Mouse (Mus musculus) midbrain, embryonic 15.5 days (tissue): Measurements from ENCODE around the gene Sorcs2. TPM values are rescaled to one million over a fixed set of nuclear protein-coding genes. Genes with fewer than 3 reads are reported as not detected.

Experiments
- ATAC-seq: fragments of 200-750 bp; cut with Nextera tagmentation; replicated peaks from 2 replicates; pipeline ENCODE4 v1.8.0; 2017; ENCODE audit warnings: moderate TSS enrichment
- H3K27ac ChIP-seq: fragments of 300-500 bp; sonication (generic); 2 replicates; pipeline ENCODE4 v1.5.1; 2015; ENCODE audit warnings: mild to moderate bottlenecking, inconsistent platforms
- H3K27me3 ChIP-seq: fragments of 300-500 bp; sonication (generic); replicated peaks from 2 replicates; pipeline ENCODE4 v1.6.1; 2015; ENCODE audit warnings: inconsistent platforms
- H3K36me3 ChIP-seq: fragments of 300-500 bp; sonication (generic); replicated peaks from 2 replicates; pipeline ENCODE4 v1.6.1; 2015; ENCODE audit warnings: inconsistent platforms
- H3K4me1 ChIP-seq: fragments of 300-500 bp; sonication (generic); 2 replicates; pipeline ENCODE4 v1.6.1; 2015; ENCODE audit warnings: inconsistent platforms
- H3K4me2 ChIP-seq: fragments of 300-500 bp; sonication (generic); 2 replicates; pipeline ENCODE4 v1.6.1; 2015; ENCODE audit warnings: inconsistent platforms, mild to moderate bottlenecking, moderate library complexity
- H3K4me3 ChIP-seq: fragments of 300-500 bp; sonication (generic); 2 replicates; pipeline ENCODE4 v1.5.1; 2015; ENCODE audit warnings: mild to moderate bottlenecking, inconsistent platforms
- H3K9ac ChIP-seq: fragments of 300-500 bp; sonication (generic); 2 replicates; pipeline ENCODE4 v1.6.1; 2015; ENCODE audit warnings: mild to moderate bottlenecking, inconsistent platforms
- H3K9me3 ChIP-seq: fragments of 300-500 bp; sonication (generic); 2 replicates; pipeline ENCODE4 v1.6.1; 2016; ENCODE audit warnings: inconsistent platforms
- WGBS: fragments of 180-500 bp; shearing (Covaris S2); methylation state at CpG from one replicate; pipeline ENCODE4 v1.1.7; 2015; ENCODE audit warnings: mixed read lengths; 5-methylcytosine and 5-hydroxymethylcytosine counted together
- polyA plus RNA-seq: library from polyadenylated mRNA; unstranded; fragments of >200 nt; fragmentation: Nextera tagmentation; extraction: Ambion mirVana; gene quantifications from 2 replicates; pipeline ENCODE4 v1.2.1, GENCODE M21; 2015

The Sorcs2 gene
- polyA plus RNA-seq, 1 experiment from 2014 or later, result 21.9 TPM

- Histone ChIP-seq H3K4me3 (no peak overlapping the region), H3K4me2 (no peak overlapping the region), H3K4me1 (peaks cover 21% of the 10 kb centered on the region), H3K36me3 (0 out of 2 replicates have a peak, but pooled peaks cover 13% of the 10 kb centered on the region), H3K27me3 (no peaks in the 10 kb centered on the region), H3K27ac (peak overlapping the region; percentile 73), H3K9ac (no peak overlapping the region), H3K9me3 (no peaks in the 10 kb centered on the region)
- ATAC-seq, result peak; percentile 79
- WGBS, result 48% methylated on average over 13 of the region's 13 CpGs
These were observed 357.3 kb downstream of the Sorcs2 start for GRCm38 (mm10) chr5:36040398-36041235.

GRCm38 (mm10) chr5:36039596-36039995 is 358.3 kb downstream of the Sorcs2 start:
- H3K4me2 ChIP-seq, result no peak overlapping the region
- 90% methylated on average over 5 of the region's 5 CpGs for WGBS

GRCm38 (mm10) chr5:36033531-36034426 is 364.2 kb downstream of the Sorcs2 start:
- no peaks in the 10 kb centered on the region for H3K4me1 ChIP-seq
- ATAC-seq, result peak; percentile 77
- H3K4me3 ChIP-seq, result no peak overlapping the region
- 0 out of 2 replicates have a peak, but pooled peaks cover 13% of the 10 kb centered on the region for H3K36me3 ChIP-seq
- H3K27me3 ChIP-seq, result no peaks in the 10 kb centered on the region; the same call in 1 of the 2 replicates
- no peak overlapping the region for H3K9ac ChIP-seq
- WGBS, result 37% methylated on average over 8 of the region's 8 CpGs
- no peak overlapping the region for H3K27ac ChIP-seq
- no peaks in the 10 kb centered on the region for H3K9me3 ChIP-seq
- no peak overlapping the region for H3K4me2 ChIP-seq

More at GRCm38 (mm10) chr5:36039596-36039995, 358.3 kb downstream of the Sorcs2 start:
- ATAC-seq, result no peak
- H3K4me3 ChIP-seq, result no peak overlapping the region
- H3K27me3 ChIP-seq, result no peaks in the 10 kb centered on the region
- peaks cover 21% of the 10 kb centered on the region for H3K4me1 ChIP-seq
- 0 out of 2 replicates have a peak overlapping the region, but pooled peaks have one; percentile 73 for H3K27ac ChIP-seq
- no peak overlapping the region for H3K9ac ChIP-seq
- H3K36me3 ChIP-seq, result 0 out of 2 replicates have a peak, but pooled peaks cover 13% of the 10 kb centered on the region
- H3K9me3 ChIP-seq, result no peaks in the 10 kb centered on the region

- WGBS, result 81% methylated on average over 4 of the region's 4 CpGs
- Histone ChIP-seq H3K9me3 (no peaks in the 10 kb centered on the region), H3K4me2 (no peak overlapping the region), H3K9ac (no peak overlapping the region), H3K4me3 (no peak overlapping the region), H3K36me3 (no peaks in the 10 kb centered on the region), H3K4me1 (no peaks in the 10 kb centered on the region), H3K27ac (no peak overlapping the region), H3K27me3 (no peaks in the 10 kb centered on the region)
- no peak for ATAC-seq
These were observed 372.9 kb downstream of the Sorcs2 start for GRCm38 (mm10) chr5:36025076-36025475.

DNA sequence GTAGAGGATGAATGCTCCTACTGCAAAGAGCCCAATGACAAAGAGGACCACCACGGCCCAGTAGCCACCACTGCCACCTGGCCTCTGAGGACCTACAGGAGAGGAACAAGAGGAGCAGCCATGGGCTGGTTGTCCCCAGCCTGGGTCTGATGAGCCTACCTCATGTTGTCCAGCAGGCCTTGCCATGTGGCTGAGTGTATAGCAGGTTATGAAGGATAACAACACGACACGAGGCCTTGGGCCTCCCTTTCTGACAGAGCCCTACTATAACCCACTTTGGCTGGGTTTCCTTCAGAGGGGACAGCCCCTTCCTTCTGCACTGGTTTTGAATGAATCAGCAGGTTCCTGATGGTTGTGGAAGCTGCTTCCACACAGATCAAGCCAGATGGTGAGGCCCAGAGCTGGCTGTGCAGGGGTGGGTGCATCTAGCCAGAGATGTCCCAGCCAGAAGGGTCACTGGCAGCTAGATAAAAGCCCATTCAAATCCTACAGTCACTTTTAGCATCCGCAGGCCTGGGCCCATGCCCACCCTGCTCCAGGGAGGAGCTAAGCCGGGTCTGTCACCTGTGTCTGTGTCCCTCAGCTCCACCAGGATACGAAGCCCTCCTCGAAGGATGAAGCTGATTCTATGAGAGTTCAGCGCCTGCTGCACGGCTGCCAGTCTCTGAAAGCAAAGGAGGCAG is 373.8 kb downstream of the Sorcs2 start:
- Histone ChIP-seq H3K27me3 (no peaks in the 10 kb centered on the region), H3K36me3 (no peaks in the 10 kb centered on the region), H3K4me1 (no peaks in the 10 kb centered on the region), H3K9me3 (no peaks in the 10 kb centered on the region), H3K27ac (no peak overlapping the region), H3K4me2 (no peak overlapping the region), H3K9ac (no peak overlapping the region), H3K4me3 (no peak overlapping the region)
- 83% methylated on average over 9 of the region's 9 CpGs for WGBS
- ATAC-seq, result no peak

DNA sequence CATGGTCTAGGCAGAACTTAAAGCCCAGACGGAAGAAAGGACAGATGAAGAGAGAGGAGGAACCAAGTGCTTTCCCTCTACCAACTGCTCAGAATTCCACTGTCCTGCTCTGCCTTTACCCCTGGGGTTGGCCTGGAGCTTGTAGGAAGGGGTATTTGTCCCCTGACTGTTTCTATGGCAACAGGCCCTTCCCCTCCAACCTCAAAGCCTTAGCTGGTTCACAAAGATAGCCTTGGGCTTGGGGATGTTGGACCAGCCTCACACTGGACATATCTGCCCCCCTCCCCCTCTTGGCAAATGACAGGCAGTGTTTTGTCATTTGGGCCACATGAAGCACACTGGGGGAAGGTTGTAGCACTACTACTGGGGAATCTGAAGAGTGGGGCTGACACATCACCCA is 375.6 kb downstream of the Sorcs2 start:
- no peak for ATAC-seq
- H3K4me3 ChIP-seq, result no peak overlapping the region
- H3K9me3 ChIP-seq, result no peaks in the 10 kb centered on the region
- no peaks in the 10 kb centered on the region for H3K27me3 ChIP-seq
- no peak overlapping the region for H3K4me2 ChIP-seq
- H3K9ac ChIP-seq, result no peak overlapping the region
- no peaks in the 10 kb centered on the region for H3K36me3 ChIP-seq
- WGBS, result 91% methylated on average over 1 of the region's 1 CpGs
- H3K27ac ChIP-seq, result no peak overlapping the region
- no peaks in the 10 kb centered on the region for H3K4me1 ChIP-seq

DNA sequence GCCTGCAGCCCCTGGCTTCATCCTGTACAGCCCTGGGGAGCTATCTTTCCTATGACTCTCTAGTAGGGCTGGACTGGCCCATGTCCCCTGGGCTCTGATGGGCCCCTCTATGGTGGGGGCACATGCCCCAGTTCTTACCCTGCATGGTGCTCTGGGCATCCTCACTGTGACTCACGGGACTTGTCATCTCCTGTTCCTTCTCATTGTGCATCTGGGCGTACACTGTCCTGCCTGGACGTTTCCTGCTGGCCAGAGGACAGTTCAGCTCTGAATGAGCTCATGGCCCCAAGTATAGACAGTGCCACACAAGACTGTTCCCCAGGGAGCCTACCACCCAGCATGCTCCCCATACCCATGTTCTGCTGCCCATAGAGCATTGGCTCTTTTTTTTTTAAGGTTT is 376.8 kb downstream of the Sorcs2 start:
- Histone ChIP-seq H3K4me2 (no peak overlapping the region), H3K27me3 (no peaks in the 10 kb centered on the region), H3K27ac (no peak overlapping the region), H3K4me3 (no peak overlapping the region), H3K4me1 (no peaks in the 10 kb centered on the region), H3K36me3 (no peaks in the 10 kb centered on the region), H3K9ac (no peak overlapping the region), H3K9me3 (no peaks in the 10 kb centered on the region)
- 79% methylated on average over 3 of the region's 3 CpGs for WGBS
- ATAC-seq, result no peak

- ATAC-seq, result no peak
- no peaks in the 10 kb centered on the region for H3K36me3 ChIP-seq
- WGBS, result 84% methylated on average over 3 of the region's 3 CpGs
- H3K27ac ChIP-seq, result no peak overlapping the region
- no peaks in the 10 kb centered on the region for H3K4me1 ChIP-seq
- H3K9ac ChIP-seq, result no peak overlapping the region
- no peaks in the 10 kb centered on the region for H3K27me3 ChIP-seq
- no peak overlapping the region for H3K4me2 ChIP-seq
- H3K4me3 ChIP-seq, result no peak overlapping the region
- H3K9me3 ChIP-seq, result no peaks in the 10 kb centered on the region
These were observed 379.6 kb downstream of the Sorcs2 start for GRCm38 (mm10) chr5:36018366-36018765.

- Histone ChIP-seq H3K4me3 (no peak overlapping the region), H3K27ac (no peak overlapping the region), H3K4me2 (no peak overlapping the region), H3K36me3 (no peaks in the 10 kb centered on the region), H3K4me1 (no peaks in the 10 kb centered on the region), H3K9ac (no peak overlapping the region), H3K9me3 (no peaks in the 10 kb centered on the region), H3K27me3 (no peaks in the 10 kb centered on the region)
- WGBS, result 87% methylated on average over 4 of the region's 4 CpGs
- ATAC-seq, result no peak
These were observed 388.5 kb downstream of the Sorcs2 start for GRCm38 (mm10) chr5:36009405-36009804.

GRCm38 (mm10) chr5:36007649-36008048 is 390.3 kb downstream of the Sorcs2 start:
- 65% methylated on average over 10 of the region's 10 CpGs for WGBS
- no peak overlapping the region for H3K27ac ChIP-seq

DNA sequence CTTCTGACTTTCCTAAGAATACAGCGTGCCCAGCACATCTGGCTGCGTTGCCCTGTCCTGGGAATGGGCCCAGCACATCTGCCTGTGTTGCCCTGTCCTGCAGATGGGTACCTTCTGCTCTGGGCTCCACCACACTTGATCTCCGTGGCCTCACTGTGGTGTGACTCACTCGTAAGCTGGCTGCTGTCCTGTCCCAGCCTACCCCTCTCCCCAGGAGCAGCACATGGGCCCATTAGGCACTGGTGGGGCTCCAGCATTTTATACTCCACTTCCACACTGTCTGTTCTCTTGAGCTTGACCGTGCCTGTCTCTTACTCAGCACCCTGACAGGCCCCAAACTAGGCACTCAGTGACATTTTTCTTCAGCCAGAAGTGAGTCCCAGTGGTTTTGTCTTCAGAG is 391.4 kb downstream of the Sorcs2 start:
- no peak overlapping the region for H3K27ac ChIP-seq
- no peaks in the 10 kb centered on the region for H3K4me1 ChIP-seq
- no peak for ATAC-seq
- no peak overlapping the region for H3K4me2 ChIP-seq
- H3K9me3 ChIP-seq, result no peaks in the 10 kb centered on the region
- 83% methylated on average over 5 of the region's 5 CpGs for WGBS
- H3K36me3 ChIP-seq, result no peaks in the 10 kb centered on the region
- no peaks in the 10 kb centered on the region for H3K27me3 ChIP-seq
- no peak overlapping the region for H3K4me3 ChIP-seq
- H3K9ac ChIP-seq, result no peak overlapping the region

More at GRCm38 (mm10) chr5:36007649-36008048, 390.3 kb downstream of the Sorcs2 start:
- Histone ChIP-seq H3K9me3 (no peaks in the 10 kb centered on the region), H3K36me3 (no peaks in the 10 kb centered on the region), H3K9ac (no peak overlapping the region), H3K4me1 (no peaks in the 10 kb centered on the region), H3K4me2 (no peak overlapping the region), H3K27me3 (no peaks in the 10 kb centered on the region), H3K4me3 (no peak overlapping the region)
- ATAC-seq, result peak; percentile 45; the same call in 1 of the 2 replicates

GRCm38 (mm10) chr5:36006106-36006505 is 391.8 kb downstream of the Sorcs2 start:
- peaks cover 3% of the 10 kb centered on the region; the same call in 1 of the 2 replicates for H3K36me3 ChIP-seq
- WGBS, result 84% methylated on average over 8 of the region's 8 CpGs
- H3K27me3 ChIP-seq, result no peaks in the 10 kb centered on the region

More at GRCm38 (mm10) chr5:36006106-36006505, 391.8 kb downstream of the Sorcs2 start:
- Histone ChIP-seq H3K9ac (no peak overlapping the region), H3K27ac (no peak overlapping the region), H3K4me1 (no peaks in the 10 kb centered on the region), H3K4me2 (no peak overlapping the region), H3K4me3 (no peak overlapping the region), H3K9me3 (no peaks in the 10 kb centered on the region)
- ATAC-seq, result no peak
